Comparison of ENCODE assay signal across 30 mouse cellular contexts in genomic region chr2:125196771-125197170, GRCm38 (mm10). TPM values are rescaled to one million over a fixed set of nuclear protein-coding genes. Genes with fewer than 3 reads are reported as not detected.
DNase-seq lines count a peak whose midpoint lies in the region; ATAC-seq and TF ChIP-seq lines count a peak whose summit lies in the region.
"Had no signal": no experiment of that assay in that cellular context is flagged by ENCODE, and none has a peak within 500 bp of the region (broad histone marks: within the 10 kb centered on the region; RNA-seq: fewer than 3 reads in every experiment).

No protein-coding gene starts in this region.

- DNase-seq in forebrain, postnatal 0 days: peak; percentile 15
- peak; percentile 19 to 48 for DNase-seq in layer of hippocampus, adult 18-20 months (ENCODE audit: low spot score in 2 of 2)
- DNase-seq in layer of hippocampus, adult 9-10 months (ENCODE audit: low spot score): no peak
- peak; percentile 39 for DNase-seq in brain, adult 2 months (ENCODE audit: low read depth, low spot score)
- DNase-seq in brain, embryonic 14.5 days (ENCODE audit: low read depth): peak; percentile 35
- DNase-seq in right cerebral cortex, postnatal 36 days (ENCODE audit: low spot score in 2 of 2): no peak
- DNase-seq in thymus, postnatal 10 days (ENCODE audit: low spot score in 2 of 2): no peak
- DNase-seq: adrenal gland, adult 2 months; adrenal gland, postnatal 14 days; cerebellum, adult 18-20 months; cerebellum, adult 9-10 months; cerebellum, postnatal 14 days; gastrocnemius, postnatal 10 days; gastrocnemius, postnatal 36 days; heart, postnatal 10 days; heart, postnatal 36 days had no signal

- no peaks in the 10 kb centered on the region for H3K27me3 ChIP-seq in forebrain, postnatal 0 days (ENCODE audit: insufficient read depth, low read length)
- H3K27me3 ChIP-seq in forebrain, embryonic 15.5 days: no peaks in the 10 kb centered on the region
- H3K27me3 ChIP-seq: heart, embryonic 12.5 days; heart, embryonic 15.5 days; hindbrain, embryonic 13.5 days had no signal

- no peak overlapping the region for H3K4me3 ChIP-seq in forebrain, postnatal 0 days (ENCODE audit: low read depth, low read length)
- H3K4me3 ChIP-seq in forebrain, embryonic 15.5 days: no peak overlapping the region
- H3K4me3 ChIP-seq: heart, embryonic 12.5 days; heart, embryonic 15.5 days; hindbrain, embryonic 10.5 days; hindbrain, embryonic 13.5 days had no signal

- WGBS in forebrain, postnatal 0 days: 18% methylated on average over 7 of the region's 7 CpGs
- WGBS in forebrain, embryonic 15.5 days: 22% methylated on average over 7 of the region's 7 CpGs

- no peak overlapping the region for H3K27ac ChIP-seq in forebrain, postnatal 0 days (ENCODE audit: low read depth, low read length)
- no peak overlapping the region for H3K27ac ChIP-seq in forebrain, embryonic 15.5 days (replicated peaks)
- H3K27ac ChIP-seq: heart, embryonic 15.5 days; hindbrain, embryonic 10.5 days; hindbrain, embryonic 13.5 days had no signal

- no peaks in the 10 kb centered on the region for H3K36me3 ChIP-seq in forebrain, postnatal 0 days (ENCODE audit: insufficient read depth)
- no peaks in the 10 kb centered on the region for H3K36me3 ChIP-seq in forebrain, embryonic 15.5 days
- H3K36me3 ChIP-seq: heart, embryonic 12.5 days; heart, embryonic 15.5 days; hindbrain, embryonic 10.5 days; hindbrain, embryonic 13.5 days had no signal

- H3K4me2 ChIP-seq in forebrain, postnatal 0 days (ENCODE audit: low read depth): no peak overlapping the region
- H3K4me2 ChIP-seq in forebrain, embryonic 15.5 days (replicated peaks): no peak overlapping the region
- H3K4me2 ChIP-seq: heart, embryonic 12.5 days; heart, embryonic 15.5 days; hindbrain, embryonic 13.5 days had no signal

- H3K9me3 ChIP-seq in forebrain, postnatal 0 days (ENCODE audit: low read length): no peaks in the 10 kb centered on the region
- no peaks in the 10 kb centered on the region for H3K9me3 ChIP-seq in forebrain, embryonic 15.5 days
- H3K9me3 ChIP-seq: heart, embryonic 12.5 days; heart, embryonic 15.5 days; hindbrain, embryonic 10.5 days; hindbrain, embryonic 13.5 days had no signal

- no peak overlapping the region for H3K9ac ChIP-seq in forebrain, postnatal 0 days
- H3K9ac ChIP-seq in forebrain, embryonic 15.5 days (replicated peaks): no peak overlapping the region
- H3K9ac ChIP-seq: heart, embryonic 12.5 days; heart, embryonic 15.5 days; hindbrain, embryonic 13.5 days had no signal

- TF ChIP-seq CTCF in forebrain, postnatal 0 days (IDR thresholded peaks at IDR 0.05; ENCODE audit: low read depth): no peak
- no peak for TF ChIP-seq CTCF in brain, embryonic 14.5 days (IDR thresholded peaks at IDR 0.05; ENCODE audit: borderline replicate concordance, extremely low read depth, insufficient read depth, insufficient read length)

- TF ChIP-seq POLR2A in brain, embryonic 14.5 days (IDR thresholded peaks at IDR 0.05; ENCODE audit: borderline replicate concordance, extremely low read depth, insufficient read depth, insufficient read length, poor library complexity, severe bottlenecking): no peak

- H3K4me1 ChIP-seq in forebrain, postnatal 0 days (ENCODE audit: insufficient read depth): no peaks in the 10 kb centered on the region
- H3K4me1 ChIP-seq in forebrain, embryonic 15.5 days: no peaks in the 10 kb centered on the region
- H3K4me1 ChIP-seq: heart, embryonic 12.5 days; heart, embryonic 15.5 days; hindbrain, embryonic 10.5 days; hindbrain, embryonic 13.5 days had no signal

- peak; percentile 47; the same call in 1 of the 2 replicates for ATAC-seq in forebrain, postnatal 0 days
- ATAC-seq in forebrain, embryonic 15.5 days (replicated peaks): no peak
- ATAC-seq: CD4-positive, CD25-positive, alpha-beta regulatory T cell, adult 4 months; hindbrain, embryonic 16.5 days had no signal

RNA-seq across cellular contexts. Expression of gene Slc12a1, which starts 44.5 kb away (rescaled TPM):
- 0.10 and 0.23 TPM in 2 replicates for total RNA-seq in forebrain, postnatal 0 days (2014; rRNA removed)
- 0.03 and 0.06 TPM in 2 replicates for polyA plus RNA-seq in forebrain, postnatal 0 days (2015; fragmentation: Nextera tagmentation; extraction: Ambion mirVana)
- polyA plus RNA-seq in forebrain, embryonic 15.5 days (2015; fragmentation: Nextera tagmentation; extraction: Ambion mirVana): 0.06 TPM in 1 of 2 replicates, not detected in the other
- under 1 TPM; 0.12 to 0.18 TPM for total RNA-seq in layer of hippocampus, adult 18-20 months (2021)
- 0.04 and 0.11 TPM in 2 replicates for polyA plus RNA-seq in brain, embryonic 14.5 days (2012; rRNA removed)
- total RNA-seq: adrenal gland, adult 2 months; adrenal gland, postnatal 14 days; gastrocnemius, adult 18-20 months; gastrocnemius, postnatal 10 days; gastrocnemius, postnatal 36 days; granulocyte monocyte progenitor cell, adult 5-6 weeks; heart, postnatal 10 days; heart, postnatal 36 days; MEL had no signal
- polyA plus RNA-seq: adrenal gland, adult 2 months; C2C12; CD4-positive, CD25-positive, alpha-beta regulatory T cell, adult 4 months; embryonic facial prominence, embryonic 11.5 days; embryonic facial prominence, embryonic 14.5 days; forebrain, embryonic 11.5 days; heart, embryonic 15.5 days; hindbrain, embryonic 10.5 days had no signal

RNA-seq across cellular contexts. Expression of gene Dut, which starts 50.2 kb away (rescaled TPM):
- total RNA-seq in forebrain, postnatal 0 days (2014; rRNA removed): 48.6 and 50.3 TPM in 2 replicates
- 89.8 and 96.3 TPM in 2 replicates for polyA plus RNA-seq in forebrain, postnatal 0 days (2015; fragmentation: Nextera tagmentation; extraction: Ambion mirVana)
- polyA plus RNA-seq in forebrain, embryonic 15.5 days (2015; fragmentation: Nextera tagmentation; extraction: Ambion mirVana): 105 and 118 TPM in 2 replicates
- total RNA-seq in layer of hippocampus, adult 18-20 months (2021): 10 to 100 TPM; 24.8 to 31.3 TPM
- polyA plus RNA-seq in brain, embryonic 14.5 days (2012; rRNA removed): 57.0 and 77.4 TPM in 2 replicates

Comparison
In these comparisons a context has a peak if more than half of its experiments do, and no peak if none do; other contexts are left out.
1. DNase-seq: peak in forebrain, postnatal 0 days (single experiment), layer of hippocampus, adult 18-20 months (2 of 2), brain, adult 2 months (single experiment) and brain, embryonic 14.5 days (single experiment); none in layer of hippocampus, adult 9-10 months (single experiment), right cerebral cortex, postnatal 36 days (0 of 2) and thymus, postnatal 10 days (0 of 2).